Mouse (Mus musculus): ENCODE measurements at regions not wholly inside any gene's neighbourhood (a gene's known extent, or its start where the extent isn't known, plus 50 kb on each side); places are given as distances from the start of the nearest gene placed in this dataset.

GRCm38 (mm10) chr13:53996867-53997266, 58.6 kb downstream of the Drd1 start:
- DNase-seq (ENCODE audit: low spot score in 2 of 2): no peak

DNA sequence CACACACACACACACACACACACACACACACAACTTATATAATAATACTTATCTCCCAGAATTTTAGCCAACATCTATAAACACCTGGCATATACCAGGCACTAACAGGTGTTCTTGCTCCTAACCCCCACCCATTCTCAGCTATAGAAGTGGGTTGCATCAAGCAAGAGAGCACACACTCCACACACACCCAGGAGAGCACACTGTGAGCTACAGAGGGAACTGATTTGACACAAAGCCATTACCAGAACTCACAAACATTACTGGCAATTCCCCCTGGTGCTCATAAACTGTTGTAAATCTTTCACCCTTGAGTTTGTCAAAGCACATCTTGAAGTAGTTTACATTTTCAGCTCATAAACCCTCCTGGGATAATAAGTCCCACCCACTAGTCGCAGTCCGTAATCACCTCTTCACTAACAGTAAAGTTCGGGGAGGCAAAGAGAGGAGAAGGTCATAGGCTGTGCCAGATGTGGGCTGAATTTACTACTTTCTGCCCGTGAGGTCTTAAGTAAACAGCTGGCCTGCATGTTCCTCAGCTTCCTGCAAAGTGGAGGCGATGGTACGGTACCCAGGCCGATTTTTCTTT, 62.5 kb downstream of the Drd1 start:
- DNase-seq (ENCODE audit: low spot score in 2 of 2): no peak

DNA sequence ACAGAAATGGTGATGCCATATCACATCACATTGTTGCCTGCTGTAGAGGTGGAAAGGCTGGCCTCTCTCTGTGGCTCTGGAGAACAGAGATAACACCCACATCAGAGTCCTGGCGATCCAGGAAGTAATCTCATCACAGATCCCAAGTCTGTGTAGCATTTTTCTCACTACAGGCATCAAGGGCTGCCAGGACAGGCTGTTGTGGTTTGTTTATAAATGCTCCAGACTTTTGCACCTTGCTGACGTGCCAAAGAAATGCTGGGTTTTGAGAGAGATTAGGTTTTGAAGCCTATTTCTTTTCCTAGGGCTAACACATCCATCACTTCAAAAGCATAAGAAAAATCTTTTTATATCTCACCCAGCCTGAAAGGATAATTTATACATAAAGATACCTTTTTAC, 76.3 kb downstream of the Drd1 start:
- no peak for DNase-seq (ENCODE audit: low spot score in 2 of 2)

DNA sequence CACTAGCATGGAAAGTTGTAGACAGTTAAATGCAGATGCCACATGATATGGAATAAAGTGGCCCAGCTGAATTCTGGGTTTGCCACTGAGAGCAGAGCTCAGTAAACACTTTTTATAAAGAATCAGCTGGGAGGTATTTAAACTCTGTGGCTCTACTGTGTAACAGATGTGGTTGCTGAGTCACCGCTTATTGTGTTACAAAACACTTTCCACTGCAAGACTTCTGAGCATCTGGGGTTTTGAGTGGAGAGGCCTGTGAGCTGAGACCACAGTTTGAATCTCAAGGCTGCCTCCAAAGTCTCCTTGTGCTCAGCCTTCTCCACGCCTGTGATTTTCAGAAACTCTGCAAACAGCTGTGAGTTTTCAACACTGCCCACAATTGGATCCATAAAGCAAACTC, 86.1 kb downstream of the Drd1 start:
- no peak for DNase-seq (ENCODE audit: low spot score in 2 of 2)

GRCm38 (mm10) chr13:53956167-53956566, 99.3 kb downstream of the Drd1 start:
- DNase-seq (ENCODE audit: low spot score in 2 of 2): peak; percentile 47 to 58

DNA sequence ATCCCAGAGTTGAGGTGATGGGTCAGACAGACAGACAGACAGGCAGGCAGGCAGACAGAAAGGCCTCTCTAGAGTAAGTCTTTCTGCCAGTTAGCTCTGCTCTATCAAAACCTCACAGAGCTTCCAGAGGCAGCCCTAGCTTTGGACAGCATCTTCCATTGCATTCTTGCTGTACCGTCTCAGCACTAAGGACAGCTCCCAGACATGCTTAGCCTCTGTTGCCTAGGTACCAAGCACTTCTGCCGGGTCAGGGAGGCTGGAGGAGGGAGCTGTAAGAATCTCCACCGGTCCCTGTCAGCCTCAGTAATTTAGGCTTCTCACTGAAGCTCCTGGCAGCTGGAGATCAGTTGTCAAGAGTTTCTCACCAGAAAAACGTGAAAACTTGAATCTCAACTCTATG, 107.4 kb downstream of the Drd1 start:
- DNase-seq (ENCODE audit: low spot score in 2 of 2): no peak

DNA sequence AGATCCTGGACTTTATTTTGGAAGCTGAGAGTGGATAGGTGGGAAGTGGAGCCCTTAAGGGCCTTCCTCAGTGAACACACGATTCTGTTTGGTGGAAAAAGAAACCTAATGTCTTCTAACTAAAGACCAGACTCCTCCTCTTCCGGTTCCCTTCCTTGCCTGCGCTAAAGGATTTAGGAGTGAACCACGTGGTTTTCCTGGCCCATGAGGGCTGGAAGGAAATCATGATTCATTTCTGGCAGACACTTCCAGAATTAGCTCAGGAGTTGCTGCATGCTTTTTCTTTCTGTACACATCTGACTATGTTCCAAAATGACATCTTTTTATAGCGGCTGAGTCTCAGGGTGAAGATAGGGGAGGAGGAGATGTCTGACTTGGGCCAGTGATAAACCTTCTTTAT, 109.8 kb downstream of the Drd1 start:
- no peak for DNase-seq (ENCODE audit: low spot score in 2 of 2)

- DNase-seq (ENCODE audit: low spot score in 2 of 2): no peak
These were observed 114.3 kb downstream of the Drd1 start for GRCm38 (mm10) chr13:53941005-53941747.

DNA sequence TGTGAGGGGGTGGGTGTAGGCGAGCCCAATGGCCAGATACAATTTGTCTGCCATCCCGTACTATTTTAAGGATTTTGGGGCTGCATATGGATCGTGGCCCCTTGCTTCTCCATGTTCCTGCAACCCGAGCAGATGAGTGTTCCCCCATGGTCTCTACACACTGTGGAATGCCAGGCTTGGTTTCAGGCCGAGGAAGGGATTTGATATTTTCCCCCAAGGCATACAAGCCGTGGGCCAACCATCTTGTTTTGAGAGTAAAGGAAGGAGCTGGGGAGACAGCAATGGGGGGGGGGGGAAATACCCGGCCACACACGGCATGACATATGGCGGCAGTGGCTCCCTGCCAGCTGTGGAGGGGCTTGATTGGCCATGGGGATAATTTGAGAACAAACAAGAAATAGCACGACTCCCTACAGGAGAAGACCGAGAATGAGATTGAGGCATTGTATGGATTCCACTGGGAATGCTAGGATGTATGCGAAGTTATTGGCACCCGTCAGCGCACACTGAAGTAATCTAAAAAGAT, 120.3 kb downstream of the Drd1 start:
- no peak for DNase-seq (ENCODE audit: low spot score in 2 of 2)

DNA sequence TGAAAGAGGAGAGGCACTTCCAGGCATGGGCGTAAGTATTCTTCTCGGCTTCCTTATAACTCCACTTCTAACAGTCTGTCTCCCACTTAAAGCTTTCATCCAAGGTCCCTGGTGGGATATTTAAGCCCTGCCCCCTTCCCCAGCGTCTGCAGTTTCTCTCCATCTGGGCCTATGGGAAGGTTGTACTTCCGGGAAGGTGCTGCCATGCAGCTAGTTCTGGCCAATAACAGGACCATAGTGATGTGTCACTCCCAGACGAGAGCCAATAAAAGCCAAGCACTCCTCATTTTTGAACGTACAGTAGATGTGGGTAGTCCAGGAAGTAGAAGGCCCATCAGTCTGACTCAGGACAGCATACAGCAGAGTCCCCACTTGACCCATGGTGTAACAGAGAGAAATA, 121.0 kb downstream of the Drd1 start:
- DNase-seq (ENCODE audit: low spot score in 2 of 2): no peak

- no peak for DNase-seq (ENCODE audit: low spot score in 2 of 2)
These were observed 129.4 kb downstream of the Drd1 start for GRCm38 (mm10) chr13:53926128-53926527.

DNA sequence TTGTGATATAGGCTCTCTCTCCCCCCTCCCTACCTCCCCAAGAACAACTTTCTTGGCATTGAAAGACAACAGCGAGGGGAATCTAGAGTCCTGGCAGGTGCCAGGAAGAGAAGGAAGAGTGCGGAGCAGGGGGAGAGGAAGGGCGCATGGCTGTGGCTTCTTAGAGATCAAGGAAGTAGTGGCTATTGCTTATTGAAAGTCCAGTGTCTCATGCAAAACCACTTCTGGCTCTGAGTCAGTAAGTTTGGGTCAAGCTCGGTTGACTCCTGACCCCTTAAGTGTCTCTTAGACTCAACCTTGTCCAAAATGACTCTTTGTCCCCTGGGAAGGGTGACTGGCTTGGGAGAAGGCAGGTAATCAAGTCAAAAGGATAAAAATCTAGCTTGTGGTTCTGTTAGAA, 131.1 kb downstream of the Drd1 start:
- DNase-seq (ENCODE audit: low spot score in 2 of 2): no peak

DNA sequence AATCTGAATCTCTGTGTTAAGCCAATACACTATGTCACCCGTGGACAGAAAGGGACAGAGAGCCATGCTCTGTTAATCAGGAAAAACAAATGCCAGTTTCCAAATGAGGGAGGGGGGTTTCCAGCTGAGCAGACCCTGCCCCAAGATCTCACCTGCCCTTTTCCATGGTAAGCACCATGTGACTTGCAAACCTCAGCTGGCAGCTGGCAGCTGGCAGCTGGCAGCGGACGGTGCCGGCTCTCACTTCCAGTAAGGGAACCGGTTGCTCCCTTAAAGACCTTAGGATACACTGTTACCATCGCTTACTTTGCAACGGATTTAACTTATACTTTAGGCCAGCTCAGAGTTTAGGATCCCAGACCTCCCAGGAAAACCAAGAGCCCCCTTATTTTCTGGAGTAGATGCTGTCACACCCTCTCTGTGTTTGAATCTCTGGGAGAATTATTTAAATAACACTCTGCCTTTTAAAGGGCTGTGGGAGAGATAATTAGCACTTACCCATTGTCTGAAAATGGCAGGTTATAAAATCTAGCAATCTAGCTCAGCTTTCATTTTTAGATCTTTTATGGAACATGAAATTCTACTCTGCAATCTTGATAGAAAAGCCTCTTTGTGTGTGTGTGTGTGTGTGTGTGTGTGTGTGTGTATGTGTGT, 131.7 kb downstream of the Drd1 start:
- DNase-seq (ENCODE audit: low spot score in 2 of 2): no peak

GRCm38 (mm10) chr13:53921796-53922195, 133.7 kb downstream of the Drd1 start:
- no peak for DNase-seq (ENCODE audit: low spot score in 2 of 2)

DNA sequence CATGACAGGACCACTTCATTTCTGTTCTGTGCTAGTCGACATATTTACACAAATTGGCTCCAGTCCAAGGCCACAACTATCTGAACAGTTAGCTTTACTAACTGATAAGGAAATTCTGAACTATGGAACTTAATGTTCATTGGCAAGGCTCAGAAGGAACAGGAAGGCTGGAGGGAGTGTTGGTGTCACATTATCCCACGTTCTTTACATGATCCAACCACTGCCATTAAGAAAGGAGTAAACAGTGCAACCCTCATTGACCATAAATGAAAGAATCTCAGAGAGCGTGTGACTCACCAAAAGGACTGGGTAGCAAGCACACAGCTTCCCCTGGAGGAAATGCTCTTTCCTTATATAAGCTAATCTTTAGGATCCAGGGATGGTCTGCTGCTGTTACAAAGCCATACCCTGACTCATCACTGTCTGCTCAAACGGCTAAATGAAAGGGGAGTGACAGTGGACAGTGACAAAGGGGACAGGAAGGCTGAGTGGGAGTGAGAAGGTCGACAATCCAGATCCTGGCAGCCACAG, 135.6 kb downstream of the Drd1 start:
- DNase-seq (ENCODE audit: low spot score in 2 of 2): no peak

DNA sequence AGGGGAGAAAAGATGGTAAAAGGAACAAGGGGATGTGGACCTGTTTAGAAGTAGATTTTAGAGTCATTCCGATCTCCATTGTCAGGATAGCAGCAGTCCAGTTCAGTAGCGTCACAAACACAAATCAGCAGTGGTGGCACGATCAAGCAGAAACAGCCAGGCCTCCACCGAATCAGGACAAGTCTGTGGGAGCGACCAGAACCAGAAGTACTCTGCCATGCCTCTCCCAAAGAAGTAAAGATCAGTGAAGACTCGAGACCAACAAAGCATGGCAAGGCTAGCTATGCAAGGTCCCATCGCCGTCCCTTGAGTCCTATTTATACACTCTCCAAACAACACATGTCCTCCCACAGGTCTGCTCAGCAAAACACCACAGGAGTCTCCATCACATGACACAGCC, 140.0 kb downstream of the Drd1 start:
- DNase-seq (ENCODE audit: low spot score in 2 of 2): no peak

GRCm38 (mm10) chr13:53914434-53914833, 141.1 kb downstream of the Drd1 start:
- no peak for DNase-seq (ENCODE audit: low spot score in 2 of 2)

GRCm38 (mm10) chr13:53913501-53913900, 142.0 kb downstream of the Drd1 start:
- no peak for DNase-seq (ENCODE audit: low spot score in 2 of 2)

GRCm38 (mm10) chr13:53911846-53912245, 143.7 kb downstream of the Drd1 start:
- no peak for DNase-seq (ENCODE audit: low spot score in 2 of 2)

DNA sequence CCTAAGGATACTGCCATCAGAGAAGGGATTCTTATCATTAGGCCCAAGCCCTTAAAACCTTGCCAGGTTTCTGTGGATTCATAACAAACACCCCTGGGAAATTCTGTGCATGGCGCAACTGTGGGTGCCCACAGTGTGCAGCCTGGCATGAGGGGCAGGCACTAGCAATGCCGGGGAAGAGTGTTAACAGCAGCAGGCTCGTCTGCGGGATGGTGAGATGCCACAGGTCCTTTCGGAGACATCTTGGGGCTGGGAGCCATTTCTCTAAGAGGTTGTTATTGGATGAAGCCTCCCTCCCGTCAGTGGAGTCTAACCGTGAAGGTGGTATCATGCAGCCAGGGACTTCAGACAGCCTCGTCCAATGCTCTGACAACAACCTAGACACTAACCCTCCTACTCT, 144.2 kb downstream of the Drd1 start:
- no peak for DNase-seq (ENCODE audit: low spot score in 2 of 2)

DNA sequence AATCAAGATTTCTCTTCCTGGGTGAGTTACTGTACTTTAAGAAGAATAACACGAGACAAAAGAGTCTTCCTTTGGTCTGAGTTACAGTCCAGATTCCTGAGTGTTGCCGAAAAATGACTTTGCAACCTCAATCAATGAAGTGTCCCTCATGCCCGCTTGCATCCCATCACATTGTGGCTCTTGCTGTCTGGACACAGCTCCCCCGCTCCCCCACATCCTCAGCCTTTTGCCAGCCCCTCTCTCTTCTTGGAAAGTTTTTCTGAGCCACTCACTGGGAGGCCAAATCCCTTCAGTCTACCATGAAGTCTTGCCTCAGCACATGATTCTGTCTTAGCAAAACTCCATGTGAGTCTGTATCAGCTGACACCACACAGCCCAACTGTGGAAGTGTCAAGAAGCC, 145.3 kb downstream of the Drd1 start:
- DNase-seq (ENCODE audit: low spot score in 2 of 2): no peak

- no peak for DNase-seq (ENCODE audit: low spot score in 2 of 2)
These were observed 151.0 kb downstream of the Drd1 start for GRCm38 (mm10) chr13:53904471-53904870.

DNA sequence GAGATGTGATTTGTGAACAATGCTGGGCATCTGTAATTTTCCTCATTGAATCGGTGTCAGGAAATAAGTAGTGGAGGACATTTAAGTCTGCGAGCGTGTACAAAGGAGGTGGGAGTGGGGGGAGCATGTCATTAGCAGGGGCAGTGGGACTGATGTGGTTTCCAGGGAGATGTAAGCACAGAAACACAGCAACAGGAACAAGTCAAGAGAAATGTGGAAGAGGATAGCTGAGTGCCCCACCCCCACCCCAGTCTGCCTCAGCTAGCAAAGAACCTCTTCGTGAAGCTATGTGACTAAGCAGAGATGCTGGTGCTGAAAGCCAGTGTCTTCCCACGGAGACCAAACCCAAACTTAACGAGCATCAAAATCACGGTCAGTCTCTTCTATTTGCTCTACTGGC, 151.9 kb downstream of the Drd1 start:
- no peak for DNase-seq (ENCODE audit: low spot score in 2 of 2)
